Mouse (Mus musculus) common myeloid progenitor, adult 5-6 weeks (primary cell): ENCODE results near the gene Axin1. TPM values are rescaled to one million over a fixed set of nuclear protein-coding genes. Genes with fewer than 3 reads are reported as not detected.
A peak's percentile ranks its signal among the peaks of the same experiment; 100 is the strongest.
"Not testable (repeated sequence)": the region's sequence is repeated elsewhere in the genome, so short reads cannot be mapped to it uniquely, and the experiment has no call there.

Experiments used
- ATAC-seq: replicated peaks from 2 replicates; pipeline ENCODE4 v1.8.0; 2016; ENCODE audit warnings: low read depth, mild to moderate bottlenecking, moderate TSS enrichment, inconsistent platforms; ENCODE audit not compliant: poor library complexity, severe bottlenecking
- total RNA-seq: library from RNA; stranded (forward); fragments of 200-1000, 187-1606 nt; gene quantifications from 2 replicates; pipeline ENCODE4 v1.2.3, GENCODE M21; 2017

Axin1 gene
- total RNA-seq: 145 and 188 TPM in 2 replicates

DNA sequence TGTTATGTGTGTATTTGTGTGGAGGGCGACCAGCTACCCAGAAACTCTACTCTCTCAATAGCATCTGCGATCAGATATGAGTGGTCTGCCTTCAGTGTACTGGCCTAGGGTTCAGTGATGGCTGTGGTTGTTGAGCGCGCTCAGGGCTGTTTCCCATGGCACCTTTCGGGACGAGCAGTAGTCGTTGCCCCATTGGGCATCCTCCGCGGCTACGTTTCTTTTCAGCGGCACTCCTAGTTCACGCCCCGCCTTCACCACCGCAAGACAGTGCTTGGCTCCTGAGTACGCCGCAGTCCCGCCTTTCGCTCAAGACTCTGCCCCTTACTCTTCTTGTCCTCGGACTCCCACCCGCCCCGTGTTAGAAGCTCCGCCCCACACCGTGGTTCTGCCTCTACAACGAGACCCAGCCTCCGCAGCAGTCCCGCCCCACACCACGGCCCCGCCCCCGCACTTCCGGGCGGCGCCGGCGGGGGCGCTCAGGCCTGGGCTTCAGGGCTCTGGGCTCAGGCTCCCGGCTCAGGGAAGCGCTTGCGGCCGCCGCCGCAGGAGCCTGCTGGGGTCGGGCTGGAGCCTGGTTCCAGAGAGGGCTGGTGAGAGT lies at the start of gene Axin1:
Gene Axin1, plus strand, starts transcription at position 450 of the 598 bp plus-strand sequence.
- peak; percentile 98 for ATAC-seq

DNA sequence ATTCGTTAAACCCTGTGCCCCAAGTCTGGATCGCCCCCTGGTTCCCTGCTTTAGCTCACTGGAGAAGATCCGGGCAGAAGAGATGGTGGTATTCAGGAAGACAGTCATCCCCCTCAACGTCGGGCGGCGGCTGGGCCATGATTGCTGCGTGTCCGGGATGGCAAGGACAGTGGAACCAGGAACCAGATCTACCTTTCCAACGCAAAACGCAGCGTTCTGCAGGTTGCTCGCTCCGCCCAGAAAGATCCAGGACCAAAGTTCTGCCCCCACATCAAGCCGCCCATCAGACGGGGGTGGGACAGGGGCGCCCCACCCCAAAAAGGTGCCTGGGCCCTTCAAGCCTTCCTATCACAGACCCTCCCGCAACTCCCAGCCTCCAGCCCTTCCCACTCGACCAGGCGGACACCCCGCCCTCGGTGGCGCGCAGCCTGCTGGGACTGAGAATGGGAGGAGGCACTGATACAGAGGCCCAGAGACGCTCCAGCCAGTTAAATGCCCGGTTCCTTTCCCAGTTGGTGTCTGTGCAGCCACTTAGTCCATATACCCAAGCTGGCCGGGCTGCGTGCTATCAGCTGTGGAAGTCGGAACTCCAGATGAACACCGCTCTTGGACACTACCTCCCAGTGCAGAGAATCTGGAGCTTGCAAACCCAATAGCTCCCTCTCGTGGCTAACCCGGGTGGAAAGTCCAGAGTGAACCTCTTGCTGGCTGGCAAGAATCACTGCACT lies 48.4 kb upstream of the Axin1 start, which contains the start of gene Decr2:
Gene Decr2, minus strand, starts transcription at position 433 of the 728 bp plus-strand sequence.
- ATAC-seq: peak; percentile 91

DNA sequence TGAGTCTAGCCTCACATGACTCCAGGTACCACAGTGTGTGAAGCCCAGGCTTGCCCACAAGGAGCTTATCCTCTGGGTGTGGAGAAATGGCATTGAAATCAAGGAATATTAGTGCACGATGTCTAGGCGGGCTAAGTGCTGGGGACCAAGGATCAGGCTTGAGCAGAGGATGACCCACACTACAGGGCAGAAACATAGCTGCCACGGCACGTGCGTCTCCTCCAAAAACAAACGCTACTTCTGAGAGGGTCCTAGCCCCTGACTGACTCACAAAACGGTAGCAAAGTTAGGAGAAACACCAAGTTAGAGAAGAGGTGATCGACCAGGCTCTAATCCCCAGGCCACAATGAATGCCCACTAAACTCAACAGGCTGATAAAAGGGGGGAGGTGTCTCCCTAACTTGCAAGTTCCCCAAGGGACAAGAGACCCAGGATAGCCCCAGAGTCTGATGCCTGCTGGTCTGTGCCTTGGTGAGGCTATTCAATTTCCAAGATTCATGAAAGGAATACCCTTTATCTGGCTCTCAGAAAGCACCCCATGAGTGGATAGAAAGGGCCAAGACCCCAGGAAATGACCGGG lies 43.9 kb upstream of the Axin1 start:
- ATAC-seq: no peak

DNA sequence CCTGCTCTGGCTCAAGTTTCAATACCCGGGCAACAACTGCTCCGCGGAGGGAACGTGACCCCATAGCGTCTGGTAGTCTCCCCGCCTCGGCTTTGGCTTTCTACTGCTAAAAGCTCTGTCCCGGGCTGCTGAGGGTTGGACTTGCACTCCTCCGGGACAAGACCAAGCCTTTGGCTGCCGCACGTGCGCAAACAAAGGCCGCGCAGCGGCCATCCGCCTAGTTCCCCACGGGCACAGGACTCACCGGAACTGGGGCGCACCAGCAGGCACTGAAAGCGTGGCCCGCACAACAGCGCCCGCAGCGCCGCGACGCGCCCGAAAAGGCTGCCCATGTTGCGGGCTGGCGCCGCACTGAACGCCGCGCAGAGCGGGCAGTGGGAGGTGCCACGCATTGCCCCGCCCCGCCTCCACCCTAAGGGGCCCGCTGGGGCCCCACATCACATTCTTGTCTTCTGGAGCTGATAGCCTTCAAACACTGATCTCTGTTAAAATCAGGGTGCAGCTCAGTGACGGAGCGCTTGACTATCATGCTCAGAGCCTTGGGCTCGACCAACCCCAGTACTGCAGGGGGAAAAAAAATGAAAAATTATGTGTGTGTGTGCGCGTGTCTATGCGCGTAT lies 43.3 kb upstream of the Axin1 start, which contains the start of gene Nme4:
Gene Nme4, minus strand, starts transcription at position 482 of the 620 bp plus-strand sequence.
- ATAC-seq: peak; percentile 65

DNA sequence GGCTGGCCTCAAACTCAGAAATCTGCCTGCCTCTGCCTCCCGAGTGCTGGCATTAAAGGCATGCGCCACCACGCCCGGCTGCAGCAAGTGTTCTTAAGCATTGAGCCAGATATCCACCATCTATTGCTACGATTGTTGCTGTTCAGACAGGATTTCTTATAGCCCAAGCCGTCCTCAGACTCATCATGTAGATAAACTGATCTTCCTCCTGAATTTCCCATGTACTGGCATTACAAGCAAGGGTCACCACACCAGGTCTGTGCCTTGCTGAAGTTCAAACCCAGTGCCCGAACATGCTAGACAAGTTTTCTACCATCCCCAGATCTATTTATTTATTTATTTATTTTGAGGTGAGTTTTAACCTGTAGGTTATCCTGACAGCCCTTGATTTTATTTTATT lies 40.0 kb upstream of the Axin1 start:
- ATAC-seq: no peak

DNA sequence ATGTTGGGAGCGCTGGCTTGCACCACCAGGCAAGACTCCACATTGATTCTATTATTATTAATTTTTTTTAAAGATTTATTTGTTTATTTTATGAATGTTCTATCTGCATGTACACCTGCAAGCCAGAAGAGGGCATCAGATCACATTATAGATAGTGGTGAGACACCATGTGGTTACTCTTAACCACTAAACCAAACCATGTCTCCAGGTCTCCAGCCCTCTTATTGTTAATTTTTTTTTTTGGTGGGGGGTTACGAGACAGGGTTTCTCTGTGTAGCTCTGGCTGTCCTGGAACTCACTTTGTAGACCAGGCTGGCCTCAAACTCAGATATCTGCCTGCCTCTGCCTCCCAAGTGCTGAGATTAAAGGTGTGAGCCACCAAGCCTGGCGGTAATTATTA lies 39.2 kb upstream of the Axin1 start:
- not testable (repeated sequence) for ATAC-seq

DNA sequence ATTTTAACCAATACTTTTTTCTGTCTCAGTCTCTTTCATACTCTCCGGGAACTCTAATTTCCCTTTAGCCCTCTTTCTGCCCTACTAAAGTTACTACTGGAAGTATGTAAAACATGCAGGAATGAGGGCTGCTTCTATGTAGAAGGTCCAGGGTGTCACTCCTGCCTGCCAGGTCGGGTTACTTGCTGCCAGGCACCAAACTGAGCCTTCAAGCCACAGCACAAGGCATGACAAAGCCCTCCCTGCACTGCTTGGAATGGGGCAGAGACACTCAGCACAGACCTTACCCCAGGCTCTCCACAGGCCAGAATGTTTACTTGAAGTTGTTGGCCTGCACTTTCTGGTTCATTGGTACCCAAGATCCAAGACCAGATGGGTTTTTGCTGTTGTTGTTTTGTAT lies 38.3 kb upstream of the Axin1 start:
- ATAC-seq: no peak

DNA sequence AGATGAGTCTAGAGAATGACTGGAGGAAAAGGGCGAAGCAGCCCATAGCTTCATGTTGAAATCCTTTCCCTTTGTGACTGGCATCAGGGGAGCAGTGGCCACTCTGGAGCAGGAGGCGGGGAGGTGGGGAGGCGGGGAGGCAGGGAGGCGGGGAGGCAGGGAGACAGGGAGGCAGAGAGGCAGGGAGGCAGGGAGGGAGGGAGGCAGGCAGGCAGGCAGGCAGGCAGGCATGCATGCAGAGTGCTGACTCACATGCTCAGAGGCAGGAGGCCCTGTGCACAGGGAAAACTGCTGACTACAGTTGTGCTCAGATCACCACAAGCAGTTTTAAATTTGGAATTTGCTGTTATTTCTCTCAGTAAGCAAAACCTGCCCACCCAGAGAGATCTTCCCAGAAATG lies 37.0 kb upstream of the Axin1 start:
- ATAC-seq: no peak

DNA sequence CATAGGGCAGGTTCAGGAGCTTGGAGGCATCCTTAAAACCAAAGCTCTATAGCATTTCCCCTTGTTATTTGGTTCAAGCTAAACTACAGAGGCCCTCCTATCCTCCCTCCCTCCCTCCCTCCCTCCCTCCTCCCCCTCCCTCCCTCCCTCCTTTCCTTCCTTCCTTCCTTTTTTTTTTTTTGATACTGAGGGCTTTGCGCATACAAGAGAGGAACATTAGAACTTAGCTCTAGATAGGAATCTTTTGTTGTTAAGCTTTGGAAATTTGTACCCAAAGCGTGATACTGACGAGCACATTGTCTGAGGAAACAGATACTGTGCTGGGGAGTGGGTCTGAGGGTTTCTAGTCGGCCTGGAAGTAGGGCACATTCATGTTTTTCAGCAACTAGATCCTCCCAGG lies 32.9 kb upstream of the Axin1 start:
- no peak for ATAC-seq

DNA sequence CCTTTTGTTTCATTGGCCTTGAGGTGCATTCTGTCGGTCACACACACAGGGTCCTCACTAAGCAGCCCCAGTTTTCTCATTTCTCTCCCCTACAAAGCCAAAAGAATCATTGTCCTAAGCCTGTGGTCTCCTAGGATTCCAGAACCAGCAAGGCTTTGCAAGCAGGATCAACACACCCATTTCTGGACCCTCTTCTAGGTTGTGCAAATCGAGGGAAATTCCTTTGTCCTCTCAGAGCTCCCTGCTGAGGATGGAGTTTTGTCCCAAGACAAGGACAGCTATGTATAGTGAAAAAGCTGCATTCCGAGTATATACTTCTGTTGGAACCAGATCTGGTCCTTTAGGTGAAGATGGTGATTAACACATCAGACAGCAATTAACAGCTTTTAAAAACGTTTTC lies 28.3 kb upstream of the Axin1 start:
- no peak for ATAC-seq

DNA sequence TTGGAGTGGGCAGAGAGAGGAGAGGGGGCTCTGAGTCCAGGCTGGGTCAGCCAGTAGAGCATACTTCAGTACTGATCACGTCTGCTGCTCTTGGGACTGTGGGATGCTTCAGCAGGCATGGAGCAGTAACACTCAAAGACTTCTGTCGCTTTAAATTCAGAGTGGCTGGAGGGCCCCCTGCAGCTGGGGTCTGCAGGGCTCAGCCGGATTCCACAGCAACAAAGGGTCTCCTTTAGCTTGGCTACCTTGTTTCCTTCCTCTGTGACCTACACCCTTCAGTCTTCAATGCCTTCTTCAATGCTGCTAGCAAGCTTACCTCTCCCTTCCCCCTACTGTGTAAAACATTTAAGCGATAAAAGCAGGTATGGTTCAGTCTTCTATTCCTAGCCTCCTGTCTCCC lies 27.5 kb upstream of the Axin1 start:
- ATAC-seq: no peak

DNA sequence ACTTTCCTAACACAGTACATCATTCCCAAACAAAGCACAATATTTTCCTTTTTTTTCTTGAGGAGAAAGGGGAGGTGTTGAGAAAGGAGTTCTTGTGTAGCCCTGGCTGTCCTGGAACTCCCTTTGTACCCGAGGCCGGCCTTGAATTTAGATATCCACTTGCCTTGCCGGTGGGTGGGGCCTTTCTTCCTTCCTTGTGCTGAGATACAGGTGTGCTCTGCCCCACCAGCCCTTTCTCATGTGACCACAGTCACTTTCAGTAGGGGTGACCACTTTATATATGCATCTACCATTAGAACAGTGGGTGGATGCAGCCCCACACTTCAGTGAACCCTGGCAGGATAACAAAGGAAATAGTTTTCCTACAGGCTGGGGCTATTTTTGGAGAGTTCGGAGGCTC lies 26.8 kb upstream of the Axin1 start:
- no peak for ATAC-seq

DNA sequence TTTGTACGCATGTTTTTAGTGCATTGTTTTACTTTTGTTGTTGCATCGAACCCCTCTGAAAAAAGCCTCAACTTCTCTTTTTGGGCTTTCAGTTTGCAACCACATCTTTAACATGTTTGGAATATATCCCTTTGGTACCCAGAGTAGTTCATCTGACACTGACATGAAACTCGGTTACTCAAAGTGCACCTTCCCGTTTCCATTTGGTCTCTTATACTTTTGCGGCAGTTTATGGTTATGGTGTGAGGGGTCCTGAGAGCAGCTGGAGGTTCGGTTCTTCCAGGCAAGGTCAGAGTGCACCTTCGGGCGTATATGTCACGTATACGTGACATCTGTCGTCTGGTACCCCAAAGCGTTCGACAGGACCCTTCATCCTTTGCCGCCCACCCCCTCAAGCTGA lies 25.7 kb upstream of the Axin1 start:
- ATAC-seq: peak; percentile 27; the same call in 1 of the 2 replicates

DNA sequence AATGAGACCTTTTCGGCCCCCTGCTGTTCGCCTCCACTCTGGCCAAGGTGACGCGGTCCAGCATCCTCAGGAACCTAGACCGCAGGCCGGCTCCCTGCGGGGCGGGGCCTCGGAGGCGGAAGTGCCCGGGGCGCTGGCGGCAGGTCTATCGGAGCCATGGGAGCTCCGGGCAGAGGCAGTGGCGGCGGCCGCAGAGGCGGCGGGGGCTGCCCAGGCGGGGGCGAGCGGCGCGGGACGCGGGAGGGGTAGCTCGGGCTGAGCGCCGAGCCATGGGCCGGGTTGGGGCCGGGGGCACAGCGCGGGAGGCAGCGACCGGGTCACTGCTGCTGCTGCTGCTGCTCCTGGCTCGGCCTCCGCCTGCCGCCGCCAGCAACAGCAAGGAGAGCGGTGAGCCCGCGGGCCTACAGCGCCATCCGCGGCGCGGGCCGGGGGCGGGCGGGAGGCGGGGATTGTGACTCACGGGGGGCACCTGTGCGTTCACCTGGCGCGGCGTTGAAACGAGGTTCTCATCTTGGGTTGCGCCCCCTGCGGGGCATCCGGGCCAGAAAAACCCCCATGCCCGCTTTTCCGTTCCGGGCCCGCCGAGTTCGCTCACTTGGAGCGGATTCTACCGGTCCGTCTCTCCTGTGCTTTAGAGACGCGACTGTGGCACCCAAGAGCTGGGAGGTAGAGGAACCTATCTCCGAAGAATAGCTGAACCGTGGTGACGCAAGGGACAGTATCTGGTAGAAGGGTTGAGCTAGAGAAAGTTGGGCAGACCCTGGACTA lies 25.1 kb upstream of the Axin1 start, which contains the start of gene Tmem8:
Gene Tmem8, plus strand, starts transcription at position 119 of the 768 bp plus-strand sequence.
- ATAC-seq: peak; percentile 73

DNA sequence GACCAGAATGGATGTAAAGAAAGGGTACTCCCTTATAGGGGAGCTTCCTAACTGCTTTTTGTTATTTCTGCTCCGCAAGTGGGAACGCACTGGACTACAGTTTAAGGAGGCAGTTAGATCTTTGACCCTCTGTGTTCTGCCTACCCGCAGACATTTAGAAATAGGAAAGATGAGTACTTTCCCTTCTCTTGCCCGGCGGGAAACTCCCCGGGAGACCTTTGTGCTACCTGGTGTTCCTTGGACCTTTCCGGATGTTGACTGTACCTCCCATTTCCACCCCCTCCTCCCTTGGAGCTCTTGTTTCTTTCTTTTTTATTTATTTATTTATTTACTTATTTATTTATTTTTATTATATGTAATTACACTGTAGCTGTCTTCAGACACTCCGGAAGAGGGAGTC lies 24.4 kb upstream of the Axin1 start:
- no peak for ATAC-seq

DNA sequence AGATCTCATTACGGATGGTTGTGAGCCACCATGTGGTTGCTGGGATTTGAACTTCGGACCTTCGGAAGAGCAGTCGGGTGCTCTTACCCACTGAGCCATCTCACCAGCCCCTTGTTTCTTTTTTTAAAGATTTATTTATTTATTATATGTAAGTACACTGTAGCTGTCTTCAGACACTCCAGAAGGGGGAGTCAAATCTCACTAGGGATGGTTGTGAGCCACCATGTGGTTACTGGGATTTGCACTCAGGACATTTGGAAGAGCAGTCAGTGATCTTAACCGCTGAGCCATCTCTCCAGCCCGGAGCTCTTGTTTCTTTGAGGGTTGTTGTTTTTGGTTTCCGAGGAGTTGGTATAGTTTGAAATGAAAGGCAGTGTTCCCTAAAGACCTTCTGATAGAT lies 24.0 kb upstream of the Axin1 start:
- ATAC-seq: not testable (repeated sequence)

DNA sequence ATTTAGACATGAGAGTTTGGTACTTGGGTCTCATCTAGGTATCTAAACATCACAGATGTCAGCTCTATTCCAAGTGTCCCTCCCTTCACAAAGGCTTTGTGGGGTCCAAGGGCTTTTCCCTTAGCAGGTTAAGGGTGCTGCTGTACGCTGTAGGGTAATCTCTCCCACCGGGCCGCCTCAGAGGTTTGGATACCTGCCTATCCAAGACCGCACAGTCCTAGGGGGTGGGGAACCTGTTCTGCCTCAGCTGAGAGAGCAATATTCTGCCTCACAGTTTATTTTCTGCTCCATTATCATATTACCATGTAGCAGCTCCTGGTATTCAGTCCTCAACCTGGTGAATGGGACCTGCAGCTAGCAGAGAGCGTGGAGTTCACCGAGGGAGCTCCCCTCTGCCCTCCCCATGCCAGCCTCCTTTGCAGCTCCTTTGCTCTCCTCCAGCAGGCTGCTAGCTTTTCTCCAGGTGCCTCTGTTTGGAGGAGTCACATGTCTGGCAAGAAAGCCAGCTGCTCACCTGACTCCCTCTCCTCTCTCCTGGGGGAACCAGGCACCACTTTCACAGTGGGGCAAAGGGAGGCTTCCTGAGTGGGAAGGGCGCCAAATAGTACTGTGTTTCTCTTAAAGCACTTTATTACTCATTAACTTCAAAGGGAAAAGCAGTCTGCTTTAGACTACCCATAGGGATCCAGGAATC lies 23.1 kb upstream of the Axin1 start:
- no peak for ATAC-seq

DNA sequence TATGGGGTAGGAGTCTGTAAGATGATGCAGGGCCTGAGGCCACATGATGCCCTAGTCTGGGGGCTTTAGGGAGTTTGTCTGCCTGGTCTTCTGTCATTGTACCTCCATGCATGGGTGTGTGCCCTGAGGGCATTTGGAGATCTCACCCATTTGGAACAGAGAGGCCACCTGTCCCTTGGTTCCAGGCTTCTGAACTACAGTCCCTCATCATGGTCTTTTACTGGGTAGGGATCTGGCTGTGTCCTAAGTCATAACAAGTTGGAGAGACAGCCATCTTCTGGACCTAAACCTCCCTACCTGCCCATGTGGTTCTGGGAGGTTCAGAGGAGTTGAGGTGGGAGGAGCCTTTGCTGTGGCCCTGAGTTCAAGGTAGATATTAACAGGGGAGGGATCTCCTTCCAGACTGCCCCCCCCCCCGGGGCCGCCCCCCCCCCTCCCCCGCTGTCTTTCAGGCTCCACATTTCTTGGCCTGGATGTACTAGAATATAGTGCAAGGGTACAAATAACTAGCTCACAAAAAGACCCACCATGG lies 22.5 kb upstream of the Axin1 start:
- no peak for ATAC-seq

DNA sequence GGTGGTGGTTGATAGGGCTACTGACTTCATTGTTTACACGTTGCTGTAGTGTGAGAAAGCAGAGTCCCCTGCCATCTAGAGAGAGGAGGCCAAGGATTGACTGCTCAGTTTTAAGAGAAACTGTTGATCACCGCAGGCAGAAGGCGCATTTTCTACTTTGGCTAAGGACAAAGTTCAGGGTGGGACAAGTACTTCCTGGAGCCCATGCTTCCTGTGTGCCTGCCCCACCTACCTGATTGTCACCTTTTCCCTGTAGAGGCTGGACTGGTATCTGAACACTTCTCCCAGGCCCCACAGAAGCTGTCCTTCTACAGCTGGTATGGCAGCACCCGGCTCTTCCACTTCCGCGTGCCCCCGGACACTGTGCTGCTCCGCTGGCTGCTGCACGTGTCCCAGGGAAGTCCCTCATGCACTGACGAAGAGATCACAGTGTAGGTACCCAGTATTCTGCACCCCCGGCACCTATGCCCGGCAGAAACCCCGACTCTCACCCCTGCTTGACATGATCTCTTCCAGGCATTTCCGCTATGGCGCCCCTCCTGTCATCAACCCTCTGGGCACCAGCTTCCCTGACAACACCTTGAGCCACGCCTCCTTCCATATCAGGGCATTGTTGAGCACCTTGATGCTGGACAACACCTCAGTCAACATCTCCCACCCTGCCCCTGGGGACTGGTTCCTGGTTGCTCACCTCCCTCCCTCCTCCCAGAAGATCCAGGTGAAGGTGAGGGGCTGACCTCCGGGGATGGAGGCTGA lies 21.8 kb upstream of the Axin1 start:
- no peak for ATAC-seq
